In the genomic region with DNA sequence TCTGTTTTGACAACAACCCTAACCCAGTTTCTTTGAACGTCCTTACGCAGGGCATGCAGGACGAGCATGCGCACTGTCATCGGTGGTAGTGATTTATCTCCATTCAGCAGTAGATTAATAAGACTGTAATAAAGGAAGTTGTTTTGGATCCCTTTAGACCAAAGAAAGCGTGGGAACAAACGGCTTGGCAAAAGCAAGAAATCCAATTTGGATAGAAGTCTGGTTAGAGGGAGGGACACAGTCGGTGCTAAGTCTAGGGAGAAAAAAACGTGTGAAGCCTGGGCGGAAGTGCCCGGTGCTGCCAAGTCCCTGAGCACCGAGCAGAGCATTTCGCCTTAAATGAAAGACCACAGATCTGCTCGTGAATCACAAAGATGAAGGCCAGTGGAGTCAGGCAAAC, we compare ENCODE assay signal across 34 mouse cellular contexts. TPM values are rescaled to one million over a fixed set of nuclear protein-coding genes. Genes with fewer than 3 reads are reported as not detected.
DNase-seq lines count a peak whose midpoint lies in the region; ATAC-seq and TF ChIP-seq lines count a peak whose summit lies in the region.
"Had no signal": no experiment of that assay in that cellular context is flagged by ENCODE, and none has a peak within 500 bp of the region (broad histone marks: within the 10 kb centered on the region; RNA-seq: fewer than 3 reads in every experiment).

No protein-coding gene starts in this region.

- no peaks in the 10 kb centered on the region for H3K4me1 ChIP-seq in forebrain, postnatal 0 days (ENCODE audit: insufficient read depth)
- no peaks in the 10 kb centered on the region for H3K4me1 ChIP-seq in forebrain, embryonic 12.5 days
- H3K4me1 ChIP-seq: embryonic facial prominence, embryonic 12.5 days; intestine, embryonic 15.5 days; limb, embryonic 15.5 days; liver, embryonic 13.5 days; megakaryocyte, embryonic 14.5 days; midbrain, embryonic 12.5 days; neural tube, embryonic 12.5 days had no signal

- no peak overlapping the region for H3K9ac ChIP-seq in forebrain, postnatal 0 days
- H3K9ac ChIP-seq in forebrain, embryonic 12.5 days: no peak overlapping the region
- H3K9ac ChIP-seq: embryonic facial prominence, embryonic 12.5 days; forebrain, embryonic 15.5 days; intestine, embryonic 15.5 days; limb, embryonic 15.5 days; liver, embryonic 13.5 days; midbrain, embryonic 12.5 days; neural tube, embryonic 12.5 days had no signal

- no peak overlapping the region for H3K4me3 ChIP-seq in forebrain, postnatal 0 days (ENCODE audit: low read depth, low read length)
- H3K4me3 ChIP-seq in forebrain, embryonic 12.5 days (replicated peaks): no peak overlapping the region
- H3K4me3 ChIP-seq: embryonic facial prominence, embryonic 12.5 days; forebrain, embryonic 15.5 days; intestine, embryonic 15.5 days; limb, embryonic 10.5 days; limb, embryonic 15.5 days; liver, embryonic 13.5 days; megakaryocyte, embryonic 14.5 days; midbrain, embryonic 12.5 days; myocyte; neural tube, embryonic 12.5 days had no signal

- no peaks in the 10 kb centered on the region for H3K27me3 ChIP-seq in forebrain, postnatal 0 days (ENCODE audit: insufficient read depth, low read length)
- H3K27me3 ChIP-seq in forebrain, embryonic 12.5 days: no peaks in the 10 kb centered on the region
- H3K27me3 ChIP-seq: embryonic facial prominence, embryonic 12.5 days; forebrain, embryonic 15.5 days; intestine, embryonic 15.5 days; limb, embryonic 15.5 days; liver, embryonic 13.5 days; megakaryocyte, embryonic 14.5 days; midbrain, embryonic 12.5 days; neural tube, embryonic 12.5 days had no signal

- no peaks in the 10 kb centered on the region for H3K36me3 ChIP-seq in forebrain, postnatal 0 days (ENCODE audit: insufficient read depth)
- H3K36me3 ChIP-seq in forebrain, embryonic 12.5 days (replicated peaks): no peaks in the 10 kb centered on the region
- H3K36me3 ChIP-seq: embryonic facial prominence, embryonic 12.5 days; forebrain, embryonic 15.5 days; intestine, embryonic 15.5 days; limb, embryonic 10.5 days; limb, embryonic 15.5 days; liver, embryonic 13.5 days; midbrain, embryonic 12.5 days; neural tube, embryonic 12.5 days had no signal

- ATAC-seq in forebrain, postnatal 0 days: no peak
- ATAC-seq in forebrain, embryonic 12.5 days (ENCODE audit: low FRiP score): no peak
- ATAC-seq: forebrain, embryonic 15.5 days; hindbrain, embryonic 16.5 days; intestine, embryonic 15.5 days; lung, postnatal 0 days had no signal

- intact Hi-C loops in left cerebral cortex, postnatal 36 days (cut with DNase I): no loop called here

- H3K27ac ChIP-seq in forebrain, postnatal 0 days (ENCODE audit: low read depth, low read length): no peak overlapping the region
- H3K27ac ChIP-seq in forebrain, embryonic 12.5 days: no peak overlapping the region
- H3K27ac ChIP-seq: embryonic facial prominence, embryonic 12.5 days; forebrain, embryonic 15.5 days; intestine, embryonic 15.5 days; limb, embryonic 10.5 days; limb, embryonic 15.5 days; liver, embryonic 13.5 days; midbrain, embryonic 12.5 days; neural tube, embryonic 12.5 days had no signal

- H3K4me2 ChIP-seq in forebrain, postnatal 0 days (ENCODE audit: low read depth): no peak overlapping the region
- H3K4me2 ChIP-seq in forebrain, embryonic 12.5 days: no peak overlapping the region
- H3K4me2 ChIP-seq: embryonic facial prominence, embryonic 12.5 days; forebrain, embryonic 15.5 days; intestine, embryonic 15.5 days; limb, embryonic 15.5 days; liver, embryonic 13.5 days; midbrain, embryonic 12.5 days; neural tube, embryonic 12.5 days had no signal

- no peaks in the 10 kb centered on the region for H3K9me3 ChIP-seq in forebrain, postnatal 0 days (ENCODE audit: low read length)
- no peaks in the 10 kb centered on the region for H3K9me3 ChIP-seq in forebrain, embryonic 12.5 days
- H3K9me3 ChIP-seq: embryonic facial prominence, embryonic 12.5 days; forebrain, embryonic 15.5 days; intestine, embryonic 15.5 days; limb, embryonic 10.5 days; limb, embryonic 15.5 days; liver, embryonic 13.5 days; megakaryocyte, embryonic 14.5 days; midbrain, embryonic 12.5 days; neural tube, embryonic 12.5 days had no signal

- no peak for TF ChIP-seq CTCF in forebrain, postnatal 0 days (IDR thresholded peaks at IDR 0.05; ENCODE audit: low read depth)

- peak; percentile 21 for DNase-seq in forebrain, postnatal 0 days
- peak; percentile 8 for DNase-seq in layer of hippocampus, adult 11-12 months (ENCODE audit: low spot score)
- DNase-seq in layer of hippocampus, postnatal 25 days (ENCODE audit: extremely low spot score in 1 of 2, low spot score in 1 of 2): no peak
- DNase-seq in right cerebral cortex, adult 18-20 months: peak; percentile 25
- DNase-seq in right cerebral cortex, postnatal 14 days: no peak
- peak; percentile 30 to 32 for DNase-seq in left cerebral cortex, postnatal 36 days (ENCODE audit: low spot score in 2 of 2)
- no peak for DNase-seq in retina, postnatal 1 day
- DNase-seq: adrenal gland, adult 8-10 months; cerebellum, adult 11-12 months; cerebellum, adult 9-11 months; embryo, embryonic 11 days; kidney, adult 2 months; kidney, postnatal 36 days; liver, embryonic 13.5 days; lung, adult 18-20 months; lung, postnatal 4 days; thymus, postnatal 14 days had no signal

- 54% methylated on average over 14 of the region's 14 CpGs for WGBS in forebrain, postnatal 0 days
- 90% methylated on average over 14 of the region's 14 CpGs for WGBS in forebrain, embryonic 12.5 days

RNA-seq across cellular contexts. Expression of gene Gm6793, which starts 57.4 kb away (rescaled TPM):
- total RNA-seq in forebrain, postnatal 0 days (2014; rRNA removed): not detected in 2 replicates
- polyA plus RNA-seq in forebrain, postnatal 0 days (2015; fragmentation: Nextera tagmentation; extraction: Ambion mirVana): 0.16 and 0.35 TPM in 2 replicates
- polyA plus RNA-seq in forebrain, embryonic 12.5 days (2016; fragmentation: Nextera tagmentation; extraction: Ambion mirVana): 0.74 and 0.88 TPM in 2 replicates
- total RNA-seq in layer of hippocampus, postnatal 25 days (2021): not detected
- not detected for total RNA-seq in left cerebral cortex, postnatal 36 days (2021)
- total RNA-seq: CH12.LX; ES-E14; gastrocnemius, adult 8-10 months; heart, postnatal 25 days; midbrain, postnatal 0 days had no signal

Comparison
In these comparisons a context has a peak if more than half of its experiments do, and no peak if none do; other contexts are left out.
1. DNase-seq: peak in forebrain, postnatal 0 days (single experiment), layer of hippocampus, adult 11-12 months (single experiment), right cerebral cortex, adult 18-20 months (single experiment) and left cerebral cortex, postnatal 36 days (2 of 2); none in layer of hippocampus, postnatal 25 days (0 of 2), right cerebral cortex, postnatal 14 days (single experiment) and retina, postnatal 1 day (single experiment).